Mouse (Mus musculus) CH12F3 (cell line): ENCODE measurements around the gene Eif4e1b.

ENCODE experiments used
- in situ Hi-C: fragments of 300-500 bp; cut with MboI; formaldehyde crosslinking; loops from 2 replicates; pipeline ENCODE4 v1.14.3; 2020; ENCODE audit warnings: low sequenced_read_pairs

Gene Eif4e1b

DNA sequence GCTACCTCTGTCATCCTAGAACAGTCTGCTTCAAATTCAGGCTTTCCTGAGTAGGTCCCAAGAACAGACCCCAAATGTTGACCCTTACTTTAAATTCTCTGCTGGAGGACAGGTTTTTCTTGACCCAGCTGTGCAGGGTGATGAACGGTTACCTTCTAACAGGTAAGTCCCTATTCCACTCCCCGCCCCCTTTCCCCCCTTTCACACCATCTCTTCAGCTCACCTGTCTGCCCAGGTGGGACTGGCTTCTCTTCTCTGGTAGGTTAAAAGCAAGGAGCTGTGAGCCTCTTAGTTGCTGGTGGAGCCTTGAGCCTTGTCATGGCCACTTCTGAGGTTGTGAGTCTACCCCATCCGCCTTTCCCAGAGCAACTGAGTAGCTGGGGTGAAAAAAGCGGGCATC, at the start of gene Eif4e1b:
Eif4e1b (plus strand) TSS at position 301 of the 400 bp plus-strand sequence.
- in situ Hi-C loops: loop anchor here (5.0 kb wide), 1 partner anchor 61 kb away; no protein-coding TSS in a partner anchor

GRCm38 (mm10) chr13:54736931-54737330, 46.9 kb upstream of the Eif4e1b start:
- in situ Hi-C loops: no loop called here

- in situ Hi-C loops: no loop called here
These were observed 46.1 kb upstream of the Eif4e1b start for GRCm38 (mm10) chr13:54737488-54738212.

GRCm38 (mm10) chr13:54738213-54738601, 45.6 kb upstream of the Eif4e1b start:
- in situ Hi-C loops: no loop called here

- in situ Hi-C loops: no loop called here
These were observed 37.7 kb upstream of the Eif4e1b start for GRCm38 (mm10) chr13:54746110-54746509.

GRCm38 (mm10) chr13:54746896-54747295, 36.9 kb upstream of the Eif4e1b start:
- in situ Hi-C loops: no loop called here

- in situ Hi-C loops: no loop called here
These were observed 35.6 kb upstream of the Eif4e1b start for GRCm38 (mm10) chr13:54748190-54748589.

DNA sequence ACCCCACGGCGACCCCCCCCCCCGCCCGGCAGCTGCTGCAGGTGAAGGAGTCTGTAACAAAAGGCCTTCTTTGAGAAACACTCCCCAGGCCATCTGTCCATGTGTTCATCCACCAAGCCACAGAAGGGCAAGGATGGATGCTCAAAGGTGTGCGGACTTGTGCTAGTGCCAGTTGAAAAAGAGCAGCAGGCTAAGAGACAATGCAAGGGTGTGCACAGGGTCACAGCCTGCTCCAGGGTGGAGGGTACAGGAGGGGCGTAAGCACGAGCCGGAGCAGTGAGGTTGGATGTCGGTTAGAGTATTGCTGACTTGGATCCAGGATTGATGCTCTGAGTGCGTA, 35.1 kb upstream of the Eif4e1b start:
- in situ Hi-C loops: no loop called here

DNA sequence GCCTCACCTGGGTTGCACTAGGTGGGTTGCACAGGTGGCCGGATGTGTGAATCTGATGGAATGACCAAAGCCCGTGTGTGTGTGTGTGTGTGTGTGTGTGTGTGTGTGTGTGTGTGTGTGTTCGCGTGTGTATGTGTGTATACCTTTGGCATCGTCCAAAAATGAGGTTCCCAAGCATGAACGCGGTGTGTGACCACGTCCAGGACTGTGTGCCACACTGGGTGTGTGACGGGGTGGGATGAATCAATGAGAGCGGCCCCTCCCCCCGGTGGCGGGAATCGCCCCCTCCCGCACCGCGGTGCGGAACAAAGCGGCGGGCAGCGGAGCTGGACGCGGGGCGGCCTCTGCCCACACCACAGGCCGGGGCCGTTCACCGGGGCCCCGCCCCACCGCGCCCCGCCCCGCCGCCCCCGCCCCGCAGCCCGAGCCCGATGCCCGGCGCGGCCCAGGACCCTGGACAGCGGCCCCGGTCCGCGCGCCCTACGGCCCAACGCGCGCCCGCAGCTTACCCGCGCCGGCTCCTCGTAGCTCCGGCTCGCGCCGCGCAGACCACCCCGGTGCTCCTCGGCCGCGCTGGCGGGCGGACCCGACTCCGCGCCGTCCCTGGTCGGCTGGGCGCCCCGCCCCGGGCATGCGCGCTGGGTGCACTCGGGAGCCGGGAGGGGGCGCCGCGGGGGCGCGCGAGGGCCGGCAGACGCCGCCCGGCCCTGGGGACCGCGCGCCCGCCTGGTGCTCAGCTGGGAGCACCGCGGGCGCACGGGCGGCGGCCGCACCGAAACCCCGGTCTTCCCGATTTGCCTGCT, 34.5 kb upstream of the Eif4e1b start:
- in situ Hi-C loops: no loop called here

DNA sequence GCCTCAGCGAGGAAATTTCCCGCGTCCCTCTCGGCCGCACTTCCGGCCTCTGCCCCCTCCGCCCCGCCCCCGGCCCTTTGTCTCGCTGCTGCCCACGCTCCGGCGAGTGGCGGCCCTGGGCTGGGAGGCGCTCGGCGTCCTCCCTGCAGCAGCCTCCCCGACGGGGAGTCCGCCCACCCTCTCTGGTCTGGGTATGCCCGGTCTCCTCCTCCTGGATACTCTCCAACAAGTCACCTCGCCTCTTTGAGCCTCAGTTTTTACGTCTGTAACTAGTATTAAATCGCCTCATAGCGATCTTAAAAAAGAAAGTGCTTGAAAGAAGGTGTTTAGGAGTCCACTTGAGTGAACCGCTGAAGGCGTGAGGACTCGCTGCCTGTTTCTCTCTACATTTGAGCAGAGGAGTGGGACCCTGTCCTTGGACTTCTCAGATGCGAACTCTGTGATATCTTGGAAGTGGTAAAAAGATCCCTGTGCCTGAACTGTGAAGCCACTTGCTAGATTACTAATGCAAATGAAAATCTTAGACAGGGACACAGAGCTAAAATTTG, 33.9 kb upstream of the Eif4e1b start, which contains the start of gene Gprin1:
Gprin1 (minus strand) TSS at position 11 of the 548 bp plus-strand sequence.
- in situ Hi-C loops: no loop called here

DNA sequence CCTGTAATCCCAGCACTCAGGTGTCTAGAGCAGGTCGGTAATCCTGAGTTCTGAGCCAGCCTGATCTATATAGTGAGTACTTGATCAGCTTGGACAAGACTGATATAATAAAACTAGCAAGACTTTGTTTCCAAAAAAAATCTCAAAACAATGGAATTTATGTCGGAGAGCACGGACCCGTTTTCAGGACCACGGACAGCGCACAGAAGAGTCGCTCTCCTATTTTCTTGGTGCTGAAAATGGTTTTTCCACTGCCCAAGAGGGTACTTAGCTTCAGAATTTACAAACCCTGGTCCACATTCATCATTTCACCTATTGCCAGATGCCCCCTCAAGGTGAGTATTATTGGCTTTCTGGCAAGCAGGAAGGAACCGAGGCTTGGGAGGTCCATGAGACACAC, 33.1 kb upstream of the Eif4e1b start:
- in situ Hi-C loops: no loop called here

GRCm38 (mm10) chr13:54752656-54753055, 31.1 kb upstream of the Eif4e1b start:
- in situ Hi-C loops: no loop called here

DNA sequence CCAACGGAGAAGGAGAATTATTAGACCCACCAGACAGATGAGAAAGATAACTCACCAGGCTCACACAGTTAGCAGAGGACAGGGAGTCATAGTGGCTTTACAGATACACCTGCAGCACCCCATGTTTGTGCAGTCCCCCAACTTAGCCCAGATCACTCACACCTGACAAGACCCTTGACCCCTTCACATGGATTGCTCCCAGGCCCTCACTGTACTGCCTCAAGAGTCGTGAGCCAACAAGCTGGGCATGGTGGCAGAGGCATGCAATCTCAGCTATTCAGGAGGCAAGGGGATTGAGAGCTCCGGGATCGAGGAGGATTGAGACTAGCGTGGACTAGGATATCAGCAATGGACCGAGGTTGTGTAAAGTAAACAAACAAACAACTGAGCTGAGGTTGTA, 30.1 kb upstream of the Eif4e1b start:
- in situ Hi-C loops: no loop called here

DNA sequence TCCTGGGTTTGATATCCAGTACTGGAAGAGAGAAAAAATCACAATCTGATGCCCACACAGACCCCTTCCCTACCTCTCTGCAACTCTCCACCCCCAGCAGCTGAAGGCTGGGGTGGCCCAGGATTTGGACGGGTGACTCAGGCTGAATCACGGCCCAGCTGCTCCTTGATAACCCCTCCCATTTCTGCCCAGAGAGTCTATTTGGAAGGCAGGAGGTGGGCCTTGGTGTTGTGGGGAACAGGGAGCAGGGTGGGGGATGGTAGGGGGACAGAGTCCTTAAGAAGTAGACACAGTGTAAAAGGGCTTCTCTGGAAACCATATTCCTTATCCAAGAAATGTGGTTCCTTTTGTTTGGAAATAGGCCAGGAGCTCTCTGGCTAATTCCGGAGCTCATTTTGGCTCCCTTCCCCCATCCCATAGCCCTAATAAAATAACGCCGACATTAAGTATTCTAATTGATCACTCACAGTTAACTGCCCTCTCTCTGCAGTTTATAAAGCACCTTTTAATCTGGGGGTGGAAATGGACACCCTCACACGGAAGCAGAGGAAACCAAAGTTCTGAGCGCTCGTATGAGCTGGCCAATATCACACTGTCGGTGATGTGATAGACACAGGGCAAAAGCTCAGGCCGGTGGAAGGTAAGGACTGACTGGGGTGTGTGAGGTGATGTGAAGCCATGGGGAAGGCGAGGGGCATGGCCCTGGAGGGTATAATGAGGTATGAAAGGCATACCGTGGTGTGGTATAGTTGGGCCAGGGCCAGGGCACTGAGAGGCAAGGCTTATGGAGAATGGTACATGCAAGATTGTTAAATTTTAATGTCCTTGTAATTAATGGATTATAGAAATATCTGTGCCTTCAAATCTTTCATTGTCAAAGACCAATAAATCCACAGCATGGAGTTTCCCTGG, 29.4 kb upstream of the Eif4e1b start:
- in situ Hi-C loops: no loop called here

DNA sequence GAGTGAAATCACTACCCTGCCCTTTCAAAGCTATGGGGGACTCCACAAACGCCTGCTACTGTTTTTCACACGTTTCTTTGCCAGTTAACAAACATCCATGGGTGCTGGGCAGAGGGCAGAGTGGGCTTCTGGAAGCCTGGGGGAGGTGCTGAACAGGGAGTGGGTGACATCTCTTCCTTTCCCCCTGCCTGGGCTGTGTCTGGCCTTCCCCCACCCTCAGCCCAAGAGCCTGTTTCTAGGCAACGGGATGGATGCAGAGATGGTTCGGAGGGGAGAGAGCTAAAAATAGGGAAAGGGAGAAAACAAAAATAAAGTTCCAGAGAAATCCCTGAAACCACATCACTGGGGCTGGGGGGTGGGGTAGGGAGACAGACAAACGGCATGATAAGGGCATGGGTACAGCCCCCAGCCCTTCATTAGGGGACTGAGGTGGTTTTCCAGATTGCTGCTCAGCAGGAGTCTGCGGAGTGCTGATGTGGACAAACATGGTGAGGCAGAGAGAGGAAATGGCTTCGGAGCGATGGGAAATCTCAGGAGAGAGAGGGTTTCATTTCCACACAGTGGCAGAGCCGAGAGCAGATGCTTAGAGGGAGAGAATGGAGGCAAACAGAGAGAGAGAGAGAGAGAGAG, 28.5 kb upstream of the Eif4e1b start:
- in situ Hi-C loops: no loop called here

DNA sequence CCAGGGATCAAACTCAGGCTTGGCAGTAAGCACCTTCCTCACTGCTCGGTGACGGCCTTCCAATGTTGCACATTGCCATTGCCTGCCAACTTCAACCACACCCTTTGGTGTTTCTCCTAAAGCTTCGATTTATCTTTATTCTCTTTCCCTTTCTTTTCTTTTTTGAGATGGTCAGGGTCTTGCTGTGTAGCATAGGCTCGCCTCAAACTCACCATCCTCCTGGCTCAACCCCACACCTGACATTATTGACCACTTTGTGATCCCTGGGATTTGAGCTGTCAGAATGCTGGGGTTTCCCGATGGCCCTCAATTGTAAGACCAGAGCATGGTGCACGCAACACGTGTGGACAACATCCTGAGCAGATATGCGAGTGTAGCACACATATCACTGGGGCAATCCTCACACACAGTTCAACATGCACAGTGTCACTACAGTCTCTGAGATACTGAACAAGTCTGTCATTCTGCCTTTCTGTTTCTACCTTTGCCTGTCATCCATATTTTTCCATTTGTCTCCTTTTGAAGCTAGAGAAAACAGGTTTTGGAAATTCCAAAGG, 27.6 kb upstream of the Eif4e1b start:
- in situ Hi-C loops: no loop called here

GRCm38 (mm10) chr13:54757093-54757830, 26.5 kb upstream of the Eif4e1b start:
- in situ Hi-C loops: no loop called here

GRCm38 (mm10) chr13:54758045-54758755, 25.6 kb upstream of the Eif4e1b start:
- in situ Hi-C loops: no loop called here
